Mouse (Mus musculus) kidney, postnatal 10 days (tissue): ENCODE results near the gene Ppp1r9a.
A peak's percentile ranks its signal among the peaks of the same experiment; 100 is the strongest.

Experiments
- DNase-seq: peaks from one replicate; pipeline ENCODE4 v3.0.0; 2021; ENCODE audit warnings: mixed read lengths

The Ppp1r9a gene

GRCm38 (mm10) chr6:5164855-5165254 lies 262.1 kb downstream of the Ppp1r9a start:
- DNase-seq = no peak

GRCm38 (mm10) chr6:5167051-5167677 lies 264.4 kb downstream of the Ppp1r9a start:
- DNase-seq = peak; percentile 25

GRCm38 (mm10) chr6:5168158-5168557 lies 265.4 kb downstream of the Ppp1r9a start:
- no peak for DNase-seq

- no peak for DNase-seq
Measured at GRCm38 (mm10) chr6:5171418-5171817, 268.7 kb downstream of the Ppp1r9a start.

GRCm38 (mm10) chr6:5172571-5172970 lies 269.9 kb downstream of the Ppp1r9a start:
- no peak for DNase-seq

GRCm38 (mm10) chr6:5174179-5174812 lies 271.6 kb downstream of the Ppp1r9a start:
- no peak for DNase-seq

GRCm38 (mm10) chr6:5177967-5178891 lies 275.5 kb downstream of the Ppp1r9a start:
- no peak for DNase-seq

GRCm38 (mm10) chr6:5179189-5179588 lies 276.5 kb downstream of the Ppp1r9a start:
- no peak for DNase-seq

- DNase-seq = no peak
Measured at GRCm38 (mm10) chr6:5180645-5181044, 277.9 kb downstream of the Ppp1r9a start.

GRCm38 (mm10) chr6:5186229-5186950 lies 283.7 kb downstream of the Ppp1r9a start:
- no peak for DNase-seq

GRCm38 (mm10) chr6:5187586-5187985 lies 284.9 kb downstream of the Ppp1r9a start:
- no peak for DNase-seq

- no peak for DNase-seq
Measured at GRCm38 (mm10) chr6:5188036-5188435, 285.3 kb downstream of the Ppp1r9a start.

- no peak for DNase-seq
Measured at GRCm38 (mm10) chr6:5188938-5189337, 286.2 kb downstream of the Ppp1r9a start.

- DNase-seq = peak; percentile 58
Measured at GRCm38 (mm10) chr6:5189507-5189906, 286.8 kb downstream of the Ppp1r9a start.

- no peak for DNase-seq
Measured at GRCm38 (mm10) chr6:5190761-5191160, 288.0 kb downstream of the Ppp1r9a start.

- no peak for DNase-seq
Measured at GRCm38 (mm10) chr6:5193693-5194092, 291.0 kb downstream of the Ppp1r9a start, which contains the start of gene Pon1. TSS of gene Pon1 (minus strand) at chr6:5193946.

GRCm38 (mm10) chr6:5198590-5198989 lies 295.9 kb downstream of the Ppp1r9a start:
- DNase-seq = no peak

- no peak for DNase-seq
Measured at GRCm38 (mm10) chr6:5199376-5199905, 296.7 kb downstream of the Ppp1r9a start.

- DNase-seq = no peak
Measured at GRCm38 (mm10) chr6:5199916-5200315, 297.2 kb downstream of the Ppp1r9a start.

- DNase-seq = no peak
Measured at GRCm38 (mm10) chr6:5207817-5208216, 305.1 kb downstream of the Ppp1r9a start.
